Mouse (Mus musculus): ENCODE measurements around the gene Pnkd.

GRCm38 (mm10) chr1:74281886-74282285, 2.8 kb upstream of the Pnkd start:
- TF ChIP-seq POLR2A (IDR thresholded peaks at IDR 0.05; ENCODE audit: extremely low read depth, insufficient read depth, low read length) (no peak), CTCF (IDR thresholded peaks at IDR 0.05; ENCODE audit: low read depth, low read length) (no peak)
